Mouse (Mus musculus) heart, embryonic 10.5 days (tissue): ENCODE results near the gene Syn3. TPM values are rescaled to one million over a fixed set of nuclear protein-coding genes. Genes with fewer than 3 reads are reported as not detected.

Source experiments
- DNase-seq: peaks from one replicate; pipeline ENCODE4 v3.0.0-alpha.2; 2017; ENCODE audit warnings: low spot score
- H3K27ac ChIP-seq: fragments of 300-500 bp; sonication (generic); 2 replicates; pipeline ENCODE4 v1.5.1; 2016; ENCODE audit warnings: mild to moderate bottlenecking
- H3K27me3 ChIP-seq: fragments of 300-500 bp; sonication (generic); 2 replicates; pipeline ENCODE4 v1.6.1; 2016; ENCODE audit warnings: mild to moderate bottlenecking; ENCODE audit not compliant: poor library complexity, insufficient read depth, severe bottlenecking
- H3K36me3 ChIP-seq: fragments of 300-500 bp; sonication (generic); 2 replicates; pipeline ENCODE4 v1.6.1; 2016; ENCODE audit warnings: mild to moderate bottlenecking, moderate library complexity
- H3K4me1 ChIP-seq: fragments of 300-500 bp; sonication (generic); 2 replicates; pipeline ENCODE4 v1.6.1; 2016; ENCODE audit warnings: mild to moderate bottlenecking
- H3K4me3 ChIP-seq: fragments of 300-500 bp; sonication (generic); 2 replicates; pipeline ENCODE4 v1.5.1; 2016; ENCODE audit warnings: mild to moderate bottlenecking, moderate library complexity
- H3K9me3 ChIP-seq: fragments of 300-500 bp; sonication (generic); 2 replicates; pipeline ENCODE4 v1.6.1; 2016; ENCODE audit warnings: mild to moderate bottlenecking, moderate library complexity
- WGBS: fragments of 180-500 bp; shearing (Covaris S2); methylation state at CpG from one replicate; pipeline ENCODE4 v1.1.7; 2016; 5-methylcytosine and 5-hydroxymethylcytosine counted together
- polyA plus RNA-seq: library from polyadenylated mRNA; unstranded; fragments of >200 nt; fragmentation: Nextera tagmentation; extraction: Ambion mirVana; gene quantifications from 2 replicates; pipeline ENCODE4 v1.2.1, GENCODE M21; 2016

Syn3 gene
- polyA plus RNA-seq, 1 experiment from 2014 or later, result 1.2 TPM

DNA sequence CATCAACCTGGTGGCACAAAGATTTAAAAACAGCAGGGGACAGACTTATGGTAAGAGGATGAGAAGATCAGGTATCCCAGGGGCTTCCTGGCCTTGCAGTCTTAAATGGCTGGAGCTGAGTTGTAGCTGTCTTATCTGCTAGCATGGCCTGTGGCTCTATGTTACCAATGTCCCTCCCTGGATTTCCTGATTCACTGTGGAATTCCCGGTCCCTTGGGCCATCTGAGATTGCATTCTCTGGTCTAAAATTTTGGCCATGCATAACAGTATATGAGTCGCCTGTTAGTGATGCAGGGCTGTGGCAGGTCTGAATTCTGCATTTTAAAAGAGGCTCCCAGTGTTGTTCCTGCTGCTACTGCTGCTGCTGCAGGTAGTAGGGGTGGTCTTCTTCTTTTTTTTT, 382.4 kb downstream of the Syn3 start:
- DNase-seq, result no peak
- no peaks in the 10 kb centered on the region for H3K27me3 ChIP-seq
- no peaks in the 10 kb centered on the region for H3K4me1 ChIP-seq
- H3K4me3 ChIP-seq, result no peak overlapping the region
- 58% methylated on average over 2 of the region's 2 CpGs for WGBS
- H3K36me3 ChIP-seq, result no peaks in the 10 kb centered on the region
- H3K9me3 ChIP-seq, result no peaks in the 10 kb centered on the region
- no peak overlapping the region for H3K27ac ChIP-seq

DNA sequence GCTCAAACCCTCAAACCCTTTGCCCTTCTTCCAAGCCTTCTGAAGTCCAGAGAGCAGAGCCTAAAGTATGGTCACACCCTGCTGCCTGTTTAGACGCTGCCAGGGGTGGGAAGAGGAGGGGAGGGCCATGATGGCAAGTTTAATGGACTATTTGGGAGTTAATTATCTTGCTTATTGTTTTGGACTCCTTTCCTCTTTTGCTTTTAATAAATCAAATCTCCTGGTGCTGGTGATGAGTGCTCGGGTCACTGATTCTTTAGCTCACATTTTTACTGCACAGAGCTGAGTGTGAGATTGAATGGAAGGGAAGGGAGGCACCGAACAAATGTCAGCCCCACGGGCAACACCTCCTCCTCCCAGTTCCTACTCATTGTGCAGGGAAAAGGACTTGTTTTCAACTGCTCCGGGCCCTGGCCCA, 384.3 kb downstream of the Syn3 start:
- Histone ChIP-seq H3K4me3 (no peak overlapping the region), H3K27ac (no peak overlapping the region), H3K27me3 (no peaks in the 10 kb centered on the region), H3K9me3 (no peaks in the 10 kb centered on the region), H3K4me1 (no peaks in the 10 kb centered on the region), H3K36me3 (no peaks in the 10 kb centered on the region)
- 57% methylated on average over 5 of the region's 5 CpGs for WGBS
- DNase-seq, result peak; percentile 36

DNA sequence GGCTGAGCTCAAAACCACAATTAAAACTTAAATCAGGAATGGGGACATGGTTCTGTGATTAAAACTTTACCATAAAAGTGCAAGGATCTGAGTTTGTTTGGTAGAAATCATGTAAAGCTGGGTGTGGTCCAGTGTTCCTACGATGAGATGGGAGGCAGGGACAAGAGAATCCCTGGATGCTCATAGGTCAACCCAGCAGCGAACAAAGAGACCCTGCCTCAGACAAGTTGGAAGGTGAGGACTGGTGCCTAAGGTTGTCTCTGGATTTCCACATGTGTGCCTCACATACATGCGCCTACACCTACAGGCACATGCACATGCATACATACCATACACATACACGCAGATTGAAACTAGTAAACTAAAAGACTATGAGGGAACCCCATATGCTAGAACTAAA, 389.9 kb downstream of the Syn3 start:
- H3K4me3 ChIP-seq, result no peak overlapping the region
- H3K36me3 ChIP-seq, result no peaks in the 10 kb centered on the region
- WGBS, result 91% methylated on average over 4 of the region's 4 CpGs
- H3K27me3 ChIP-seq, result no peaks in the 10 kb centered on the region
- no peaks in the 10 kb centered on the region for H3K9me3 ChIP-seq
- H3K27ac ChIP-seq, result no peak overlapping the region
- DNase-seq, result peak; percentile 52
- no peaks in the 10 kb centered on the region for H3K4me1 ChIP-seq

DNA sequence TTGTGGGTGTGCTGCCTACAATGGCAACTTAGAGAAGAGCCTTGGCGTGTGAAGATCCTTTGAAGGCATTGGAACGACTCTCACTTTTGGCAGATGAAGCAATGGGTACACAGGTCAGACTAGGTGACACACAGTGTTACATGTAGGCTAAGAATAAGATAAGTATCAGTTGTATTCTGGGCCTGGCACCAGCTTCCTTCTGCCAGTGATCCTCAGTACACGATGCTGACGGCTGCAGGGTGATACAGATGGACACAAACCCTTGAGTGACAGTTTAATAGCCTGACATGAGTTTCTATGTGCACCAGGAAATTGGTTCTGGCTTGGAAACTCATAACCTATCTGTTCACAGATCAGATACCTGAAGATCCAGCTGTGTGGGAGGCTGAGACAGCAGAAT, 391.0 kb downstream of the Syn3 start:
- no peaks in the 10 kb centered on the region for H3K27me3 ChIP-seq
- 80% methylated on average over 4 of the region's 4 CpGs for WGBS
- no peak overlapping the region for H3K27ac ChIP-seq
- H3K9me3 ChIP-seq, result no peaks in the 10 kb centered on the region
- H3K4me1 ChIP-seq, result no peaks in the 10 kb centered on the region
- H3K36me3 ChIP-seq, result no peaks in the 10 kb centered on the region
- no peak overlapping the region for H3K4me3 ChIP-seq
- peak; percentile 6 for DNase-seq

DNA sequence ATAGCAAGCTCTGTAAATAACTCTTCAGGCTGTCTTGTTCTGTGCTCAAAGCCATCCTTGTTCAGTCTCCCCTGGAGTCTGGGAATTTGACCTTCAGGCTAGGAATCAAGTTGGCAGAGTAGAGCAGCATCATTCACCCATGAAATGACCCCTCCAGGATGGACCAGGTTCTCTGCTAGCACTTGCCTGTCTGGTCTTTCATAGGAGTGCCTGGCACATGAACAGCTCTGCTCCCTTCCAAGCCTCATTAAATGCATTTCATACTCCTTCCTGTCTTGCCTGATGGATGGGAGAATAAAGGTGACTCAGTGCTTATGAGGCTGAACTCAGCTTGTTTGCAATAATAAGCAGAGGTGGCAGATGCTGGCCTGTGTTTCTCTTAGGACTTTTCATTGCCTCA, 394.7 kb downstream of the Syn3 start:
- H3K4me1 ChIP-seq, result no peaks in the 10 kb centered on the region
- peaks cover 6% of the 10 kb centered on the region for H3K9me3 ChIP-seq
- no peak overlapping the region for H3K4me3 ChIP-seq
- H3K36me3 ChIP-seq, result no peaks in the 10 kb centered on the region
- H3K27me3 ChIP-seq, result no peaks in the 10 kb centered on the region
- no peak for DNase-seq
- no peak overlapping the region for H3K27ac ChIP-seq

DNA sequence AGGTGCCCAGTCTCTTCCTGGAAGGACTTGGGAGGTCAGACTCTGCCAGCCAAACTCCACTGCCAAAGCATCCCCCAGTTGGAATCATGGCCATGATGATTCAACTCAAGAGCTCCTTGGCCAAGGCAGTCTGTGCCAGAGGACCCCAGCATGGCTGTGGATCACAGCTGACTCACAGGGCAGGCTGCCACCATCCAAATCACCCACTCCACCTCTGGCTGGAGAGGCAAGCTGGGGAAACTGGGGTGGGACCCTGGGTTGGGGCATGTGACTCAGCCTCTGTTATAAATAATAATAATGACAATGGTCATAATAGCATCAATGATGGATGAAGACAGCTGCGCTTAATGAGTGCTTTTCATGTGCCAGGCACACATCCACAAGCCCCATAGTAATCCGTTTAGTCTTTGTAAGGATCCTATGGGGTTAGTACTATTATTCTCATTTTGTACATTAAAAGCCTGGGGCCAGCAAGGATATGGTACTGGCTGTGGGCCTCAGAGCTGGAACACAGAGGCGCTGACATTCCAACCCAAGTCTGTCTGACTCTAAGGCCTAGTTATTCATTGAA, 398.3 kb downstream of the Syn3 start:
- H3K27ac ChIP-seq, result no peak overlapping the region
- H3K4me3 ChIP-seq, result no peak overlapping the region
- WGBS, result 88% methylated on average over 3 of the region's 3 CpGs
- H3K4me1 ChIP-seq, result no peaks in the 10 kb centered on the region
- H3K27me3 ChIP-seq, result no peaks in the 10 kb centered on the region
- H3K36me3 ChIP-seq, result no peaks in the 10 kb centered on the region
- DNase-seq, result no peak
- H3K9me3 ChIP-seq, result peaks cover 6% of the 10 kb centered on the region

DNA sequence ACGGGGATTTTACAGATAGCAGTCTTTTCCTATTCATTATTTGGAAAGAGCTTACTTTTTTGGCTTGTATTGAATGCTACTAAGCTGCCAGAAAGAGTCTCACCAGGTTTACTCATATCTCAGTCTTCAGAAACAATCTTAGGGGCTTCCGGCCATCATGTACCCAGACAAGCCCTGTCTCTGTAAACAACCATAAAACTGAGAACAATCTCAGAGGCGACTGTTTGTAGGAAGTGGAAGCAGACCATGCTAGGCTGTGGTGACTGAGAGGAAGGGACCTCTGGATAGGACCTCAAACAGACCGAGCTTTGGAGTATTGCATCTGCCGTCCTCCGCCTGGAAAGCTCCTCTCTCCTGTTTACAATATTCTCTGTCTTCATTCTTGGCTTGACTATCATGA, 400.3 kb downstream of the Syn3 start:
- no peak for DNase-seq
- 84% methylated on average over 6 of the region's 6 CpGs for WGBS
- Histone ChIP-seq H3K27ac (no peak overlapping the region), H3K4me3 (no peak overlapping the region), H3K36me3 (no peaks in the 10 kb centered on the region), H3K4me1 (peaks cover 4% of the 10 kb centered on the region; the same call in 1 of the 2 replicates), H3K9me3 (peaks cover 6% of the 10 kb centered on the region), H3K27me3 (no peaks in the 10 kb centered on the region)

DNA sequence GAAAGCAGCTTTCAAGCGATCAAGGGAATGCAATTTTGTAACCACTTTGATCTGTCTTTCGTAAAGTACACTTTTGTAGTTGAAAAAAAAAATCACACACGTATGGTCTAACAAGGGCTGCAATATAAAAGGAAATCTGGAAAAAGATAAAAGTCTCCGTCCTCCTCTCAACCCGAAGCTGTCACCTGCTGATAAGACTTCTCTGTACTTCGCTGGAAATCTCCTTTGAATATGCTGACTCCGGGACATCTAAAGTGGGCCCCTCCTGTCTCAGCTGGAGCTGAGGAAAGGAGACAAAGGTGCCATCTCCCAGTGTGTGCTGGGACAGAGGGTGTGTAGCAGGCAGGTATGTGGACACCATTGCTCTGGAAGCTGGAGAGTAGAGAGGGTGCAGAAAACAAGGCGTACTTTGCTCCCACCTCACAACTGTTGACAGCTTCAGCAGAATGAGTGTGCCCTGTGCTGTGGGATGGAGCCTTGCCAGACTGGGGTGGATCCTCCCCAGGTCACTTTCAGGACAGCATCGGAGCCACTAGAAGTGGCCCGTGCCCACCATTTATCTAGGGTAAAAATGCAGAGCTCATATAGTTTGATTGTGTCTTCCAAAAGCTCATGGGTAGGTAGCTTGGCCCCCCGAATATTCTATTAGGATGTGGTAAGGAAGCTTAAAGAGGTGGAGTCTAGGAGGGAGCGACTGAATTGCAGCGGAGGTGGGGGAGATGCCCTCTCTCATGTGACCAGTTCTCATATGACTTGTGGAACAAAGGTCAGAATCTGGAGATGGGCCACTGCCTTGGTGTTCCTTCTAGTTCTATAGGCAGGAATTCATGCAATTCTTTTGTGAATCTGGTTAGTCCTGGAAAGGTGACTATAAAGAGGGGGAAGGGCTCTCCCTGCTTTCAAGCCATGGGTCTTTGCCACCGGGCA, 405.3 kb downstream of the Syn3 start:
- H3K4me3 ChIP-seq, result no peak overlapping the region
- no peak for DNase-seq
- no peaks in the 10 kb centered on the region for H3K27me3 ChIP-seq
- no peaks in the 10 kb centered on the region for H3K9me3 ChIP-seq
- no peaks in the 10 kb centered on the region for H3K36me3 ChIP-seq
- peaks cover 7% of the 10 kb centered on the region; the same call in 1 of the 2 replicates for H3K4me1 ChIP-seq
- H3K27ac ChIP-seq, result no peak overlapping the region
- WGBS, result 42% methylated on average over 14 of the region's 14 CpGs

DNA sequence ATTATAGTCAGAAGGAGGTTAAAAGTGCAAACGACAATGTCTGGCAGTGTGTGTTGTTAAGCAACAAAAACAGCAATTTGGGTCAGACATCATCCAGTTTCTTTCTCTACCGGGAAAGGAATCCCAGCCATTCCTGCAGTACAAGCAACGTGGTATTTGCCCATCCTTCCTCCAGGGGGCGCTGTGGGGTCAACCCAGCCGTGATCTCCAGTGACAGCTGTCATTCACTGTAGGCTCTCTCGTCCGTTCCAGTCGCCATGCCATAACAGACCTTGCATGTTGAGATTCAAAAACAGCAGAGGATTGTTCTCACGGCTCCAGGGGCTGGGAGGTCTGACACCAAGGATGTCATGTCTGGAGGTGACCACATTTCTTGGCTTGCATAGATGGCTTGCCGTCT, 406.8 kb downstream of the Syn3 start:
- DNase-seq, result no peak

DNA sequence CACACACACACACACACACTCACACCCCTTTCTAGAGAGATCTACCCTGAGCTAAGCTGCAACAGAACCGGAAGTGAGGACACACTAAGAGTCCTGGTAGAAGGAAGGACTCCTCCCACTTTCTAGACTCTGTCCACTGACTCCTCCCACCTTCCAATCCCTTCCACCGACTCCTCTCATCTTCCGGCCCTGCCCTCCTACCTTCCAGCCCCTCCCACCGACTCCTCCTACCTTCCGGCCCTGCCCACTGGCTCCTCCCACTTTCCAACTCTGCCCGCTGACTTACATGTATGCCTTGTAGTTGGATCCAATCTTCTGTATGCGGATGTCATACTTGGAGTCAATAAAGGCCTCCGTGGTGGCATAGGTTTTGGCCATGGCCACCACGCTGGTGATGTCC, 418.8 kb downstream of the Syn3 start:
- 71% methylated on average over 9 of the region's 9 CpGs for WGBS
- Histone ChIP-seq H3K27me3 (no peaks in the 10 kb centered on the region), H3K4me3 (no peak overlapping the region), H3K4me1 (no peaks in the 10 kb centered on the region), H3K27ac (no peak overlapping the region), H3K9me3 (no peaks in the 10 kb centered on the region), H3K36me3 (no peaks in the 10 kb centered on the region)
- no peak for DNase-seq

More for the DNA sequence above, 406.8 kb downstream of the Syn3 start:
- H3K4me3 ChIP-seq, result no peak overlapping the region
- peaks cover 7% of the 10 kb centered on the region; the same call in 1 of the 2 replicates for H3K4me1 ChIP-seq
- H3K27me3 ChIP-seq, result no peaks in the 10 kb centered on the region
- H3K27ac ChIP-seq, result no peak overlapping the region
- no peaks in the 10 kb centered on the region for H3K9me3 ChIP-seq
- WGBS, result 45% methylated on average over 10 of the region's 10 CpGs
- no peaks in the 10 kb centered on the region for H3K36me3 ChIP-seq

DNA sequence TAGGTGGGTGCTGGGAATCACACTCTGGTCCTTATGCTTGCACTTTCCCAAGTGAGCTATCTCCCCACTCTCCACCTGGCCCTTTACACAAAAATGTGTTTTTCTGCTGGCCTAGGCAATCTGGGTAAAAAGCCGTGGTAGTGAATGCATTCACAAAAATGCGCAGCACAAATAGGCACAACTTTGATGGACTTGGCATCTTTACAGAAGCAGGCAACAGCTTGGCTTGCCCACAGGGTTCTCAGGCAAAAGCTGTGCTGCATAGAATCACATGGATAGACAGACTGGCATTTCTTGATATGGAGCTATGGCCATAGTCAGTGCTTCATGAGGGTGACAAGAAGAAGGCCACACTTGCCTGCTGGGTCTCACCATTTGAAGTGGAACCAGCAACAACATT, 419.9 kb downstream of the Syn3 start:
- Histone ChIP-seq H3K27ac (no peak overlapping the region), H3K27me3 (no peaks in the 10 kb centered on the region), H3K36me3 (no peaks in the 10 kb centered on the region), H3K4me3 (no peak overlapping the region), H3K4me1 (no peaks in the 10 kb centered on the region), H3K9me3 (no peaks in the 10 kb centered on the region)
- WGBS, result 85% methylated on average over 2 of the region's 2 CpGs
- no peak for DNase-seq

DNA sequence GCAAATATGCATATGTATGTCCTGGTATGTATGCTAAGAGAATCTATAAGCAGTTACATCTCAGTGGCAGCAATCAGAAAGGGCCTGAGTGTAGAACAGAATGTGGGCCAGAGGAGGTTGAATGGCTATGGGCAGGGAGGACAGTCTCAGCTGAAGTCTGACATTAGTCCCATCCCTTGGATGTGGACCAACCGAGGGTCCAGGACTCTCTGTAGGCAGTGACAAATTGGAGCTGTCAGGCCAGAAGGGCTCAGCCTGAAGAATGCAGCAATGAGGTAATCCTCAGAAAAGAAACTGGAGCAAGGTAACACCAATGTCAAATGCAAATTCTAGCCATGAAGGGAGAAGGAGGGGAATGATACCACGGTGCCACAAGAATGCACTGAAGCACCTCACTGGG, 421.4 kb downstream of the Syn3 start:
- no peaks in the 10 kb centered on the region for H3K27me3 ChIP-seq
- WGBS, result 67% methylated on average over 2 of the region's 2 CpGs
- H3K27ac ChIP-seq, result no peak overlapping the region
- H3K36me3 ChIP-seq, result no peaks in the 10 kb centered on the region
- H3K4me1 ChIP-seq, result no peaks in the 10 kb centered on the region
- DNase-seq, result no peak
- H3K4me3 ChIP-seq, result no peak overlapping the region
- no peaks in the 10 kb centered on the region for H3K9me3 ChIP-seq

DNA sequence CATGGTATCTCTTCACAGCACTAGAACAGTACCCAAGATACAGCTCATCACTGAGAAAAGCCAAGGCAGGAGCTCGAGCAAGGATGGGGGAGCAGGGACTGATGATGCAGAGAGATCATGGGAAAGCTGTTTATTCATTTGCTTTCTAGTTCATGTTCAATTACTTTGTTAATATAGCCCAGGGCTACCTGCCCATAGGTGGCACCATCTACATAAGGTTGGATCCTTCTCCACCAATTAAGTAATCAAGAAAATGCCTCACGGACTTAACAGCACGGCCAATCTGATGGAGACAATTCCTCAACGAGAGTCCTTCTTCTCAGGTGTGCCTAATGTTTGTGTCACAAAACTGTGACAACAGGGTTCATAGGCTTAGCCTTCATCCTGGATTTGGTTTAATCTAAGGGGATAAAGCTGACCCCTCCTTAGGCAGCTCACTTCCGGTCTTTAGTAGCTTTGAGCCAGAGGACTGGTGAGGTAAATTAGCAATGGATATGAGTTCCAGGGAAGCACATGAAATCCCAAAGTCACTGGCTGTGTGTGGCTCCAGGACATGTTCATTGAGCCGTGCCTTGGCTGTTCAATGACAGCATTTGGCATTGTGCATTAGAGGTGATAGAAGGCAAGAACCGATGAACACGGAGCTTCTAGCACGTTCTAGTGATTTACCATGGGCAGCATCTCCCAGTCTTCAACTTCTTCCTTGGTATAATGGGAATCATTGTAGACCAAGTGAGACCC, 423.6 kb downstream of the Syn3 start:
- H3K27me3 ChIP-seq, result no peaks in the 10 kb centered on the region
- 78% methylated on average over 9 of the region's 9 CpGs for WGBS
- no peak overlapping the region for H3K4me3 ChIP-seq
- no peaks in the 10 kb centered on the region for H3K9me3 ChIP-seq
- no peak overlapping the region for H3K27ac ChIP-seq
- H3K4me1 ChIP-seq, result no peaks in the 10 kb centered on the region
- DNase-seq, result no peak
- H3K36me3 ChIP-seq, result no peaks in the 10 kb centered on the region
